Mouse (Mus musculus): ENCODE measurements at regions not wholly inside any gene's neighbourhood (a gene's known extent, or its start where the extent isn't known, plus 50 kb on each side); places are given as distances from the start of the nearest gene placed in this dataset.

DNA sequence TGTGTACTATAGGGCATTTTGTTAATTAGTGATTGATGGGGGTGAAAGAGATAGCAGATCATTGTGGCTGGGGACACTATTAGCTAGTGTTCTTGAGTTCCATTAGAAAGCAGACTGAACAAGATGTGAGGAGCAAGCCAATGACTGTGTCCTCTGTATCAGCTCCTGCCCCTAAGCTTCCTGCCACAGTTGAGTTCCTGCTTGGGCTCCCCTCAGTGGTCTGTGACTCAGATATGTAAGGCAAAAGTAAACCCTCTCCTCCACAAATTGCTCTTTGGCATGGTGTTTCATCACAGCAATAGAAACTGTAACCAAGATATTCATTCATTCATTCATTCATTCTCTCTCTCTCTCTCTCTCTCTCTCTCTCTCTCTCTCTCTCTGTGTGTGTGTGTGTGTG lies 169.7 kb upstream of the Rasa1 start:
- ATAC-seq (replicated peaks in 1 of 2; ENCODE audit: insufficient read depth in 1 of 2, low FRiP score in 2 of 2, low TSS enrichment in 1 of 2, low read depth in 1 of 2, poor library complexity in 2 of 2, severe bottlenecking in 2 of 2) = no peak

GRCm38 (mm10) chr13:85439581-85439980 lies 150.7 kb upstream of the Rasa1 start:
- ATAC-seq (replicated peaks in 1 of 2; ENCODE audit: insufficient read depth in 1 of 2, low FRiP score in 2 of 2, low TSS enrichment in 1 of 2, low read depth in 1 of 2, poor library complexity in 2 of 2, severe bottlenecking in 2 of 2) = no peak

DNA sequence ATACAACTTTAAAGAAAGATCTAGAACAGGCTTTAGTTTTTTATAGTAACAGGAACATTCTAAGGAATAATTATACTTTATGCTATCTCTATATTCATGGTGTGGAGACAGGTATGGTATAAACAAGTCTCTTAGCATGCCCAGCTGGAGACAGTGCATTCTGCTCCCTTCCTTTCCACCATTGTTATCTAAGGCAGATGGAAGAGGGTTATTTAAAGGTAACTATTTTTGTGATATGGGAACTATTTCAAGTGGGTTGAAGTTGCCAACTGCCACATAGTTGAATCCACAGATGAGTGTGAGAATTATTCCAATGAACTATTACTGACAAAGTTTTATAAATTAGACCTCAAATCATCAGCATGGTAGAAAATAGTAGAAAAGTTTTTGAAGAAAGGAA lies 148.9 kb upstream of the Rasa1 start:
- ATAC-seq (replicated peaks in 1 of 2; ENCODE audit: insufficient read depth in 1 of 2, low FRiP score in 2 of 2, low TSS enrichment in 1 of 2, low read depth in 1 of 2, poor library complexity in 2 of 2, severe bottlenecking in 2 of 2) = no peak

- ATAC-seq (replicated peaks in 1 of 2; ENCODE audit: insufficient read depth in 1 of 2, low FRiP score in 2 of 2, low TSS enrichment in 1 of 2, low read depth in 1 of 2, poor library complexity in 2 of 2, severe bottlenecking in 2 of 2) = no peak
Measured at GRCm38 (mm10) chr13:85437009-85437408, 148.1 kb upstream of the Rasa1 start.

DNA sequence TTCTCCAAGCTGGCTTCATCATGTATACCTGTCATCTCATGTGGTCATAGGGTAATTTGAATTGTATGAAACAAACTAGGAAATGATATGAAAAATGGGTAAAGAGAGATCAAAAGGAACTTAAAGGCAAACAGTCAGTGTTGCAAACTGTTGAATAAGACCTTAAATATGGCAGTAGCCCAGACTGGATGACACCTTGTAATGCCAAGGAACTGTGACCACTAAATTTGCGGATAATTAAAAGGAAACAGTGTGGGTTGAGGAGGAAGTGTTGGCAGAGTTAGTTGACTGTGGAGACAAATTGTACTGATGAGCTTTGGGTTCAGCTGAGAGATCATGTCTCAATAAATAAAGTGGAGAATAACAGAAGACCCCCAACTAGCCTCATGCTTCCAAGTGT lies 147.3 kb upstream of the Rasa1 start:
- ATAC-seq (replicated peaks in 1 of 2; ENCODE audit: insufficient read depth in 1 of 2, low FRiP score in 2 of 2, low TSS enrichment in 1 of 2, low read depth in 1 of 2, poor library complexity in 2 of 2, severe bottlenecking in 2 of 2) = peak; percentile 32; a peak in 1 of 4 replicates

- ATAC-seq (replicated peaks in 1 of 2; ENCODE audit: insufficient read depth in 1 of 2, low FRiP score in 2 of 2, low TSS enrichment in 1 of 2, low read depth in 1 of 2, poor library complexity in 2 of 2, severe bottlenecking in 2 of 2) = no peak
Measured at GRCm38 (mm10) chr13:85430821-85431220, 141.9 kb upstream of the Rasa1 start.

GRCm38 (mm10) chr13:85430040-85430439 lies 141.1 kb upstream of the Rasa1 start:
- peak; percentile 78 to 85 for ATAC-seq (replicated peaks in 1 of 2; ENCODE audit: insufficient read depth in 1 of 2, low FRiP score in 2 of 2, low TSS enrichment in 1 of 2, low read depth in 1 of 2, poor library complexity in 2 of 2, severe bottlenecking in 2 of 2)

GRCm38 (mm10) chr13:85418671-85419070 lies 129.7 kb upstream of the Rasa1 start:
- no peak for ATAC-seq (replicated peaks in 1 of 2; ENCODE audit: insufficient read depth in 1 of 2, low FRiP score in 2 of 2, low TSS enrichment in 1 of 2, low read depth in 1 of 2, poor library complexity in 2 of 2, severe bottlenecking in 2 of 2)

DNA sequence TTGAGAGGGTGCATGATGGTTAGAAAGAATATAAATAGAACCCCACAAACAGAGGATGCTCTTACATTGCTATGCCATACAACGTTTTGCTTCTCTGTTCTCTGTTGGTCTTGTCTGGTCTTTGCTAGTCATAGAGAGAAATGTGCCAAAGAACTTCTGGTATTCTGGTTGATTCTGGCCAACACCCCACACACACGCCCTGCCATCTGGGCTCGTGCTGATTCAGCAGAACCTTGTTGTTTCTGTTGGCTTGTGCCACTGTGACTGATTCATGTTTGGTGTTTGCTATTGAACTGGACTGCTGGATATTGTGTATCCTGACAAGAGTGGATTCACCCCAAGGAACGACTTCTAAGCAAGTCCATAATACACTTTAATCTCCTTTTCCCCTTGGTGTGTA lies 126.0 kb upstream of the Rasa1 start:
- ATAC-seq (replicated peaks in 1 of 2; ENCODE audit: insufficient read depth in 1 of 2, low FRiP score in 2 of 2, low TSS enrichment in 1 of 2, low read depth in 1 of 2, poor library complexity in 2 of 2, severe bottlenecking in 2 of 2) = no peak

GRCm38 (mm10) chr13:85411327-85411726 lies 122.4 kb upstream of the Rasa1 start:
- ATAC-seq (replicated peaks in 1 of 2; ENCODE audit: insufficient read depth in 1 of 2, low FRiP score in 2 of 2, low TSS enrichment in 1 of 2, low read depth in 1 of 2, poor library complexity in 2 of 2, severe bottlenecking in 2 of 2) = no peak

DNA sequence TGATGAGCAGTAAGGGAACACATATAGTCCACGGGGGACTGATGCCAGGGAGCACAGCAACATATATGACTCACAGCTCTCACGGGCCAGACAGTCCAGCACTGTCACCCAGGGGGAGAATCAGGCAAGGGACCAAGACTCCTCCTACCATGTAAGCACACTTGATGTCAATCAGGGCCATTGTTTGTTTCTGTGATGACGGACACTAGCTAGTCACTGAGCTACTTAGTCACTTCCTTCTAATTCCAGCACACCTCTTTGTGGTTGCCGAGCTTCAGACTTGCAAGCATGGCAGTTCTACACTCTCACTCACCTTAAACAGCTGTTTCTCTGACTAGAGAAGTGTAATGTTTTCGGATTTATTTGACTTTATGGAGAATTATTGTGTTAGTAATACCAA lies 109.9 kb upstream of the Rasa1 start:
- ATAC-seq (replicated peaks in 1 of 2; ENCODE audit: insufficient read depth in 1 of 2, low FRiP score in 2 of 2, low TSS enrichment in 1 of 2, low read depth in 1 of 2, poor library complexity in 2 of 2, severe bottlenecking in 2 of 2) = peak in 1 of 2 experiments; percentile 27; a peak in 2 of 4 replicates

- no peak for ATAC-seq (replicated peaks in 1 of 2; ENCODE audit: insufficient read depth in 1 of 2, low FRiP score in 2 of 2, low TSS enrichment in 1 of 2, low read depth in 1 of 2, poor library complexity in 2 of 2, severe bottlenecking in 2 of 2)
Measured at GRCm38 (mm10) chr13:85376338-85376998, 87.5 kb upstream of the Rasa1 start.

DNA sequence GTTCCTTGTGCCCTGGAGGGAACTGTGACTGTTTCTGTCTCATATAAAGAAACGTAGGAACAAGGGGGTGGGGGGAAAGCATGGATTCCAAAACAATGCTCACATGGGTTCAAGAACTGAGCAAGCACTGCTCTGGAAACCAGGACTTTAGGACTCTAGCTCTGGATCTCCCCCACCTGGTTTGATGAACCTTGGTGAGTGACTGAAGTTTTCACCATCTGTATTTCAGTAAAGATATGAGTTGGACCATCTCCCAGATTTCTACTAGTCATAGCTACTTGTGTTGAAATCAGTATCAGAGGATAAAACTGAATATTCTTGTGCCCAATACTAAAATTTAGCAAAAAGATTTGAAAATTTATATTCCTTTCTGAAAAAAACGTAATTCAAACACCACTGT lies 70.7 kb upstream of the Rasa1 start:
- no peak for ATAC-seq (replicated peaks in 1 of 2; ENCODE audit: insufficient read depth in 1 of 2, low FRiP score in 2 of 2, low TSS enrichment in 1 of 2, low read depth in 1 of 2, poor library complexity in 2 of 2, severe bottlenecking in 2 of 2)

- ATAC-seq (replicated peaks in 1 of 2; ENCODE audit: insufficient read depth in 1 of 2, low FRiP score in 2 of 2, low TSS enrichment in 1 of 2, low read depth in 1 of 2, poor library complexity in 2 of 2, severe bottlenecking in 2 of 2) = no peak
Measured at GRCm38 (mm10) chr13:85359143-85359542, 70.2 kb upstream of the Rasa1 start.

DNA sequence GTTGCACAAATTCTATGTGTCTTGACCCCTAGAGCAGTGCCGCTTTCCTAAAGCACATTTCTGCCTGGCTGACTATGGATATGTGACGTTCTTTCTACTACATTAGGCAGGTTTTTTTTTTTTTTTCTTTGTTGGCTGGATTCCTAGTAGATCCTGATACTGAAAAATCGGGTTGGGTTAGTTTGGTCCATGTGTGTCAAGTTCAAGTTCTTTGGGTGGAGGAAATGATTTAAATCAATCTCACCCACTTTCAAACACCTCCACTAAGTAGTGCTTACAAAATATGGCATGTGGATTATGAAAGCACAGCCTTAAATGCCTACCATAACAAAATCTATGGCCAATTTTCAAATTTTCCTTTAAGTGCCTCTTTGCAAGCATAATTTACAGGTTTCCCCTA lies 63.1 kb upstream of the Rasa1 start:
- ATAC-seq (replicated peaks in 1 of 2; ENCODE audit: insufficient read depth in 1 of 2, low FRiP score in 2 of 2, low TSS enrichment in 1 of 2, low read depth in 1 of 2, poor library complexity in 2 of 2, severe bottlenecking in 2 of 2) = no peak
